Mouse (Mus musculus): Measurements from ENCODE around the gene Gatad1.

DNA sequence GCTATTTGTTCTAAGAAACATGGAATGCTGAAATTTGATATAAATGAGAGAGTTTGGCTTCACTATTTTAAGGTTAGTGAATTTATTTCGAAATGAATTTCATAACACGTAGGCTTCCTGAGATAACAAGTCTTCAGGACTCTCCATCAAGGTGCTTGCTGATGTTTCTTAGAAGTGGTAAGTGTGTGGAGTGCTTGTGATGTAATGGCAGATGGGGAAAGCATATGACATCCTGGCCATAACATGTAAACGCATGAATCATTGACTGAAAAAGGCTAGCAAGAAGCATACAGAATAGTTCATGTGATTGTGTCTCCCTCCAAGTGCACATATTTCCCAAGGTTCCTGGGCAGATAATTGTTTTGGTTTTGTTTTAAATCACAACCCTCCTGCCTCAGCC is 56.2 kb downstream of the Gatad1 start:
- TF ChIP-seq CTCF (IDR thresholded peaks at IDR 0.05; ENCODE audit: extremely low read depth, insufficient read depth, low read length) (no peak), POLR2A (IDR thresholded peaks at IDR 0.05; ENCODE audit: extremely low read depth, insufficient read depth, low read length) (no peak)

Data from cortical plate, adult 2 months (tissue).